Mouse (Mus musculus) ES-E14 (cell line): Measurements from ENCODE around the gene Tm7sf3.

ENCODE experiments used
- HCFC1 ChIP-seq: IDR thresholded peaks from 2 replicates; pipeline ENCODE4 v1.6.1; 2012; ENCODE audit warnings: low read length, inconsistent platforms, borderline replicate concordance; ENCODE audit not compliant: insufficient read depth
- ZC3H11A ChIP-seq: IDR thresholded peaks from 2 replicates; pipeline ENCODE4 v1.6.1; 2012; ENCODE audit warnings: low read depth, mild to moderate bottlenecking, inconsistent platforms, low read length, borderline replicate concordance
- ZNF384 ChIP-seq: IDR thresholded peaks from 2 replicates; pipeline ENCODE4 v1.6.1; 2012; ENCODE audit warnings: low read depth, low read length, inconsistent platforms

DNA sequence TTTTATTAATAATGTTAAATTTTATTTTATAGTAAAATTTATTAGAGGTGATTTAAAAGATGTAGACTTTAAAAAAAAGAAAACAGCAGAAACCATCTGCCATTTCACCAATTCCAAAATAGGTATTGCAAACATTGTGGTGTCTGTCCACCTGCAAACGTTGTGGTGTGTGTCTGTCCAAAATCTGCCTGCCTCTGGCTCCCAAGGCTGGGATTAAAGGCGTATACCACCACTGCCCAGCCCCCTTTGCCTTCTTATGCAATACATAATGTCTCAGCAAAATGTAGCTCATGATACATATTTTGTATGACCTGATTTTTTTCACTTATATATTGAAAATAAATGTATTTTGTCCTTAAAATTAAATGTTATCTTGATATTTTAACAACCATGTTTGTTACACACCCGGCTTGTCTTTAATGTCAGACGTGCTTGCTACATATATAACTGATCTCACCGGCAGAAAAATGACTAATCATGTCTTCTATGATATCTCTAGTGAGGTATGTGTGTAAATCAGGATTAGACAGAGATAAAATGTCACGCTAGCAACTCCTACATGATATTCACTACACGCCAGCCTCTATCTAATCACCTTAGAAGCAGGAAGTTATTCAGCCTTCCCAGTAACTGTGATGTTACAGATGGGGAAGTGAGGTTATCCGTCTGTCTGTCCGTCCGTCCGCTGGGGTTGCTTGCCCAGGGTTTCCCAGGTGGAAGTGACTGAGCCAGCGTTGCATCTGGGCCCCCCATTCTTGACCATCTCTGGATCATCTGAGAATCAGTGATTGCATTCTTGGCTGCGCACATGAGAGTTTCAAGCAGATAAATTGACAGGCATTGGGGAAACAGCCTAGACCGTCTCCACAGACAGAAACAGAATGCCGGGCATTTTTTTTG is 28.6 kb upstream of the Tm7sf3 start:
- TF ChIP-seq ZC3H11A (no peak), ZNF384 (no peak), HCFC1 (no peak)
